Mouse (Mus musculus) liver, embryonic 14.5 days (tissue): ENCODE results near the gene Eif2b3.

ENCODE experiments used
- CTCF ChIP-seq: IDR thresholded peaks from 2 replicates; pipeline ENCODE4 v1.5.1; 2016; ENCODE audit warnings: antibody characterized with exemption, low read depth, control low read depth
- EP300 ChIP-seq: IDR thresholded peaks from 2 replicates; pipeline ENCODE4 v1.6.1; 2016; ENCODE audit warnings: antibody characterized with exemption, low read depth

DNA sequence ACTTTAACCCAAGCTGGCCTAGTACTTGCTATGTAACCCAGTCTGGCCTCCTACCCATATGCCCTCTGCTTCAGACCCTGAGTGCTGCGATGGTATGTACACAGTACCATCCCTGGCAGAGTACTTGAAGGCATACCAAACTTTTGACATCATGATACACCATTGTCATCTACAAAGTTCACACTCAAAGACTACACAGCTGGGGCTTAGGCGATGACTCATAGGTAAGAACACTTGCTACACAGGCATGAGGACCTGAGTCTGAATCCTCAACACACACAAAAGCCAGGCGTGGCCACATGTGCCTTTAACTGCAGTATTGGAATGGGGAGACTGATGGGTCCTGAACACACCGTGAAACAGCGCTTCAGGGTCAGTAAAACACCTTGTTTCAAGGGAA lies 52.0 kb downstream of the Eif2b3 start:
- no peak for TF ChIP-seq CTCF
- no peak for TF ChIP-seq EP300
